25 mouse cellular contexts compared by ENCODE assay signal in genomic region chr10:78307391-78307790, GRCm38 (mm10).
"Had no signal": no experiment of that assay in that cellular context is flagged by ENCODE, and none has a peak within 500 bp of the region (broad histone marks: within the 10 kb centered on the region; RNA-seq: fewer than 3 reads in every experiment).

No protein-coding gene starts in this region.

- H3K27ac ChIP-seq: gastrocnemius, adult 2 months; heart, embryonic 10.5 days; hindbrain, embryonic 10.5 days; hindbrain, embryonic 12.5 days; hindbrain, embryonic 14.5 days; hindbrain, postnatal 0 days; kidney, embryonic 15.5 days; kidney, postnatal 0 days; left cerebral cortex, adult 2 months; limb, embryonic 10.5 days; limb, embryonic 12.5 days had no signal

- H3K27me3 ChIP-seq: heart, embryonic 12.5 days; hindbrain, embryonic 12.5 days; kidney, embryonic 15.5 days; limb, embryonic 12.5 days had no signal

- ATAC-seq: hindbrain, postnatal 0 days; intestine, embryonic 16.5 days had no signal

- H3K9me3 ChIP-seq: heart, embryonic 10.5 days; heart, embryonic 12.5 days; hindbrain, embryonic 10.5 days; hindbrain, embryonic 12.5 days; kidney, embryonic 15.5 days; limb, embryonic 10.5 days; limb, embryonic 12.5 days had no signal

- DNase-seq: gastrocnemius, adult 2 months; gastrocnemius, postnatal 10 days; gastrocnemius, postnatal 25 days; heart, adult 18-20 months; heart, postnatal 10 days; heart, postnatal 4 days; kidney, adult 11 months; kidney, adult 2 months; kidney, adult 9 months; kidney, postnatal 14 days; kidney, postnatal 36 days; liver had no signal

- H3K36me3 ChIP-seq: heart, embryonic 12.5 days had no signal

- H3K9ac ChIP-seq: heart, embryonic 12.5 days; hindbrain, embryonic 12.5 days; hindbrain, embryonic 14.5 days; kidney, embryonic 15.5 days; limb, embryonic 12.5 days had no signal

- H3K4me2 ChIP-seq: heart, embryonic 12.5 days; hindbrain, embryonic 12.5 days; hindbrain, embryonic 14.5 days; kidney, embryonic 15.5 days; limb, embryonic 12.5 days; liver, embryonic 11.5 days had no signal

- H3K4me3 ChIP-seq: gastrocnemius, adult 2 months; heart, embryonic 10.5 days; heart, embryonic 12.5 days; hindbrain, embryonic 10.5 days; hindbrain, embryonic 12.5 days; kidney, embryonic 15.5 days; left cerebral cortex, adult 2 months; limb, embryonic 10.5 days; limb, embryonic 12.5 days had no signal

- H3K4me1 ChIP-seq: limb, embryonic 10.5 days; limb, embryonic 12.5 days had no signal
